Mouse (Mus musculus) naive thymus-derived CD4-positive, alpha-beta T cell, adult 5 months (primary cell): ENCODE data around the gene Spag7. TPM values are rescaled to one million over a fixed set of nuclear protein-coding genes. Genes with fewer than 3 reads are reported as not detected.

Experiments used
- polyA plus RNA-seq: library from polyadenylated mRNA; unstranded; fragments of 100-300 nt; shearing (Covaris generic); gene quantifications from one replicate; pipeline ENCODE4 v1.2.1, GENCODE M21; 2017

Spag7 gene
- 48.7 TPM for polyA plus RNA-seq

DNA sequence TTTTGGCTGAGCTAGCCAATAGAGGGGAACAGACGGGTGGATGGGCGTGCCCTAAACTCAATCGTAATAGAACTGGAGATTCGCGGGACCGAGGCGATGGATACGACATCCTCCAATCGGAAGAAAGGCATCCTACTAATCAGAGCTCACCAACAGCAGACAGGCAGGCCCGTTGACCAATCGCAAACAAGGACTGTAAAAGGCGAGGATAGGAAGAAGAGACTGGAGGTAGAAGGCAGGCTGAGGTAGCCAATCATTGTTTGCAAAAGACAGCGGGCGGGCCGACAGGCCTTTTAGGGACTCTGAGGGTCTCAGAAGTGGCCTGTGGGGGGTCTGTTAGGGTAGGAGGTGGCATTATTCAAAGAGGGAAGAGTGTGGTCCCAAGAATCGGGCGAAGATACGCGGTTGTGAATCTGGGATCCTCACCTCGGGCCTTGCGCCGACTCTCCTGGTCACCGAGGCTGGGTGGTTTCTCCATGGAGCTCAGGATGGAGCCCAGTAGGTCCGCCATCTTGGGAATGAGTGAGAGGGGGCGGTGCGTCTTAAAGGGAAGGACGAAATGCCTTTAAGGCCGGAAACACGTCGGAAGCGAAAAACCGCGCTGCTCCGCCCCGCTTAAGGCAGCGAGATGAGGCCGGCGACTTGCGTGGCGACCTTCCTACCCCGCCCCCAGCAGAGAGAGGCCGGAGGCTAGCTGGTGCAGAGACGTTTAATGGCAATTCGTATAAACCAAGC is at the start of gene Spag7:
Spag7 (minus strand) TSS at position 646 of the 735 bp plus-strand sequence.

DNA sequence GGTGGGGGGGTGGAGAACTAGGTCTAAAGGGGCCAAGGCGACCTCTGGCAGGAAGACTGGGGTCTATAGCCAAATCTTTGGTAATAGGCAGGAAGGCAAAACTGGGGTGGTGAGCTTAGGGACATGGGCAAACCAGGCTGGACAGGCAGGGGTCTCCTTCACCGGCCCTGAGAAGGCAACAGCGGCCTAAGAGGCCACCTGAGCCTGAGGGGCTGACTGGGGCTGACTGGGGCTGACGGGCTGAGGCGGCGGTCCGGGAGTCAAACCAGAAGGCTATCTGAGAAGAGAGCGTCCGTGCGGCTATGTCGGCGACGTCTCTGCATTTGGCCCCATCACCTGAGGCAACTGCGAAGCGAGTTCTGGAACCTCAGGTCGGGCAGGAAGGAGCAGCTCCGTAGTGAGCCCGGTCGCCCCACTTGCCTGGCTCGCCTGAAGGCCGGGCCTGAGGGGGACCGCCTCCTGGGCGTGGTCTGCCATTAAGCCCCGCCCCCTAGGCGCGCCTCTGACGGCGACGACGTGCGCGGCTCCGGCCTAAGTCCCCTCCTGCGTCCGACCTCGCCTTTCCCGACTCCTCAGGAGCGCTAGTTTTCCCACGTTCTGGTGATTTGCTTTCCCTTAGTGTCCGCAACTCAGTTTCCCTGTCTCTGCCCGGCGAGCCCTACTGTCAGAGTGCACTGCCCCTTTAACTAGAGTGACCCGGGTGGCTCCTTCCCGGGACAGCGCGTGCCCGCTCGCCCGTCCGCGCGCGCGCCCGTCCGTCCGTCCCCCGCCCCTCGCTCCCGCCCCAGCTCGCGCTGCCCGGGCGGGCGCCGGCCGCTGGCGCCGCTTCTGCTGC is 30.7 kb upstream of the Spag7 start, which contains the start of the genes Inca1 and Kif1c:
Inca1 (minus strand) TSS at position 434 of the 835 bp plus-strand sequence.
Kif1c (plus strand) TSS at position 827 of the 835 bp plus-strand sequence.

DNA sequence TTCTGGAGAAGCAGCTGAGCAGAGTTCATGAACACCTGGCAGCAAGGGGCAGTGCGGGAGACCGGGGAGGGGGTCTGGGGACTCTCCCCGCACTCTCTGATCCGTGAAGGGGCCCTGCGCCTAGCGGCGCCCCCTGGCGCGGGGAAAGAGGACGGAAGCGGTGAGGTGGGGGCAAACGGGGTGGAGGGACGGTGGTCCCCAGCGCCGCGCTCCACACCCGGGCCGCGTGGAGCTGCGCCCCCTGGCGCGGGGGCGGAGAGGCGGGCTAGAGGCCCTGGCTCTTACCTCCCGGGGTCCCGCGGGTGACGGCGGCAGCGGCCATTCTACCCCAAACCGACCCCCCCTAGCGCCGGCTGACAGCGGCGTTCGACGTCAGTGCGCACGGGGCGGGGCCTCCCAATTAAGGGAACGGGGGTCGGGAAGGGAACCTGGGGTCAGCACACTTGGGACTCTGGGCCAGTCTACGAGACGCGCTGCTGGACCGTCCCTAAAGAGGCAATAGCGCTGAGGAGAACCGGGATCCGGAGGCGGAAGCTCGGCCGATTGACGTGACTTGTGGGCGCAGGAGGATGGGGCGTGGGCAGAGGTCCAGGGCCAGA is 18.5 kb upstream of the Spag7 start, which contains the start of gene Camta2:
Camta2 (minus strand) TSS at position 505 of the 599 bp plus-strand sequence.

DNA sequence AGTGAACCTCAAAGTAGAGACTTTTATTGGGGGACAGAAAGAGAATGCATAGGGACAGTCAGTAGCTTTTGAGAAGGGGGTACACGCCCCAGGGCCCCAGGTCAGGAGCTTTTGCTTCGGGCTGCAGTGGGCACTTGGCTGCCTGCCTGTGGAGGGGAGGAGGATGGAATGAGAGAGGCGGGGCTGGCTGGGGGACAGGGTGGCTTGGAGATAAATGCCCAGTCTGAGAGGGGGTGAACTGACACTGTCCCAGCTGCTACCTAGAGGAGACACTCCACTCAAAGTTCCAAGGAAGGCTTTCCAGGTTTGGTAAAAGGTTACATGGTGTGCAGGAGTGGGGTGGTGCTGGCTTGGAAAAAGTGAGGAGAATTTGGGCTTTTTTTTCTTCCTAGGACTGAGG is 12.3 kb downstream of the Spag7 start, which contains the start of gene Eno3:
Eno3 (plus strand) TSS at position 239 of the 400 bp plus-strand sequence.

DNA sequence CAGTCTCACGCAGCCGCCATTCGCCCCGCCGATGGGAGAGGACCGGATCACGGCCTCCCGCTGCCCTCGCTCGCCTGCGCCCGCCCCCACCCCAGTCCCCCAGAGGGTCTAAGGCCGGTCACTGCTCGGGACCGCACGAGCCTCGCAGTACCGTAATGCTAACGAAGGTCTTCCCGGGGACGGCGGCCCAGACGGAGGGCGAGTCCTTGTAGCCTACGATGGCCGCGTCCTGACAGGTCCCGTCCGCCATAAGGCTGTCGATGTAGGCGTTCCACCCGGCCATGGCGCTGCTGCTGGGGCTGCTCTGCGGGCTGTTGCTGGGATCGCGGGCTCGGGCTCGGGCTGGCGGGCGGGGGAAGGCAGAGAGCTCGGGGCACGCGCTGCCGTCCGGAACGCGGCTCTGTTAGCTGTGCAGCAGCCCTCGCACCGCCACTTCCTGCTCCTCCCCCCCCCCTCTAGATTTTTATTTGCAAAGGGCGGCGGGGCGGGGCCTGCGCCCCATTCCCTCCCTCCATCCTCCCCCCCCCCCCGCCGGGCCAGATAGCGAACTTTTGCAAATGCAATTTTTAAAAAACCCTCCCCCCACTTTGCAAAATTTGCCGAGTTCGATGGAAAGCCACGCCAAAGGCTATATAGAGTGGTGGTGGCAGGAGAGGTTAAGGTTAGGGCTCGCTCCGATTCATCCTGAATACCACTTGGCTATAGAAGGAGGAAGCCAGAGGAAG is 14.9 kb downstream of the Spag7 start, which contains the start of gene Pfn1:
Pfn1 (minus strand) TSS at position 447 of the 725 bp plus-strand sequence.

DNA sequence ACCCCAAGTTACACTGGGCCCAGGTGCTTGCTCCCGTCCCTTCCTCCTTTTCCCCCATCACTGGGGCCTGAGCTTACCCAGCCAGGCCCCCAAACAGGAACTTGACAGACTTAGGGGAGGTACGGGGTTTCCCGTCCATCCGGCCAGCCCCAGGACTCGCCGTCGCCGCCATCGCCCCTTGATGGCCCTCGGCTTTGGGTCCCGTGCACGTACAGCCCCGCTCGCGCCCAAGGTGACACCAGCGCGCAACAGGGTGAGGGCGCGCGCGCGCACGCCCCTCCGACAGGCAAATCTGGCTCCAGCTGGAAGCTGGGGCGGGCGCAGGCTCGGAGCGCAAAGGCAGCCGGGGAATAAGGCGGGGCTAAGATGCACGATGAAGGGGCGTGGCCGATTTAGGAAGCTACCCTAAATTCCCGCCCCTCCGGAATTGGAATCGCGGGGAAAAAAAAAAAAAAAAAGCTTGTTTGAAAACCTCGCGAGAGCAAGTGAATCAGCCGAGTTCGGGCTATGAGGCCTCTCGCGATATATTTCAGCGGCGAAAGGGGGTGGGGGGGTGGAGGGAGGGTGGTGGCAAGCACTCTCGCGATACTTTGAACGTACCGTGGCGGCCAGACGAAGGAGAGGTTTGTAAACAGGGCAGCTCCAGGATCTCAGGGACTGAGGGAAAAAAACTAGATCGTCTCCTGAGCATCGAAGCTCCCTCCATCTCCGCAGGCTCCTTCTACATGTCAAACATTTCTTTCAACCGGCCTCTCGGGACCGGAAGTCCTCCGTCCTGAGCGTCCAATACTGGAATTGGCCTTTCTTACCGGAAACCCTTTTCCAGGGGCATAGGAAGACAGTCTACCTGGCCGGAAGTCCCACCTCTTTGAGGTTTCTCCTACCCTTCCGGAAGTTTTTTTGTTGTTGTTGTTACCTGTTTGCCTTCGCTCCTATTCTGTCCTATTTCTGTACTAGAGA is 22.2 kb downstream of the Spag7 start, which contains the start of the genes Rnf167 and Slc25a11:
Rnf167 (plus strand) TSS at position 545 of the 960 bp plus-strand sequence.
Slc25a11 (minus strand) TSS at position 789 of the 960 bp plus-strand sequence.

DNA sequence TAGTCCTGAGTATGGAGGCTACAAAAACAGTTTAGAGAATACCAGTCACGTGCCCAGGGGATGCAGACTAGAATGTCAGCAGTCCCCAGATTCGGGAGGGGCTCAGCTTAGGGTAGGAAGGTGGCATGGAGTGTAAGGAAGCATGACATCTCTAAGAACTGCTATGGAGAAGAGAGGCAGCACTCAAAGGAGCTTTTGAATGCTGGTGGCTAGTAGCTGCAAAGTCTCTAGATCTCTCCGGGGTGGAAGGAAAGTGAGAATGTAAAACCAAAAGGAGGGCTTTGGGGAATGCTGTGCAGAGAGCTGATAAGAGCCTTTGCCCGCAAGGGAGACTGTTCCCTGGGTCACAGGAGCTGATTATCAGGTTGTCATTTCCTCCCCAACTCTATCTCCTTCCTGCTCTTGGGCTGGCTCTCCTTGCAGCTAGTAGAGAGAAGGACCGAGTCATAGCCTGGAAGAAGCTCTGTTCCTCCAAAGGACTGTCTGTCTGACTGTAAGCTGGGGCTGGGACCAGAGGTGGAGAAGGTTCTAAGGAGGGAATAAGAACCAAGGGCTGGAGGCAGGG is 30.4 kb downstream of the Spag7 start, which contains the start of gene Gp1ba:
Gp1ba (plus strand) TSS at position 409 of the 565 bp plus-strand sequence.

DNA sequence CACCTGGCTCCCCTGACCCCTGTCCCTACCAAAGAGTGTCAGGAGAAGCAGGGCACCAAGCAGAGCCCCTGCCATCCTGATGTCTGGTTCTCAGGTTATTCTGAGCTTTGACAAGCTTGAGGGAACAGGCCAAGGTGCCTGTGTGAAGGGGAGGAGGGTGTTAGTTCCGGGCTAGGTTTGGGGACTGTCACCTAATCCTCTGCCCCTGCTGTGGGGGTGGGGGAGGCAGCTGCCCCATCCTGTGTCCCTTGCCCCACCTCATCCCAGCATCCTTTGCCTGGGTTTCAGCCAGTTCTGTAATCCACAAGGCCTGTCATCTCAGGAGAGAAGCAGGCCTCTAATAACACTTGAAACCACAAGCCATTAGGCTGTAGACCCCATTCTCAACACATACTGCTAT is 50.1 kb downstream of the Spag7 start, which contains the start of gene Chrne:
Chrne (minus strand) TSS at position 116 of the 400 bp plus-strand sequence.

DNA sequence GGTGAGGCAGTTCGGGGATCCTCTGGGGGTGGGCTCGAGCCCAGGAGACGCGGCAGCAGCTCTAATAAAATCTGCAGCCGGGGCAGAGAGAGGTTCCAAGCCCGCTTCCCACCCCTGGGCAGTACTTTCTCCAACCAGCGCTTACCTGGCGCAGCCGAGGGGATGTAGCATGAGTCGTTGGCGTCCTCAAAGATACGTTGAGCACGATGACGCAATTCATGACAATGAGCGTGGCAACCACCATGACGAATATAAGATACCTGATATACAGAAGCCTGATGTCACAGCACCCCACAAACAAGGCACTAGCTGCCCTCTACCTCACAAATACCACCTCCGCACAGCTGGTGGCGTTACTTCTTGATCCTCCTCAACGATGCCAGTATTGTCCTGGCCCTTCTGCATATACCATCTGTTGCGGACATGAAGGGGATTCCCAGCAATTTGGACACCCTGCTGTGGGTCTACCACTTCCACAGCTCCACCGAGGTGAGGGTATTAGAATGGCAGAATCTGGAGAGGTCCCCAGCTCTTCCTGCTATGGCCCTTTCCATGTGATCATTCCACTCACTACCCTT is 53.6 kb downstream of the Spag7 start, which contains the start of gene 4930544D05Rik:
4930544D05Rik (plus strand) TSS at position 333 of the 578 bp plus-strand sequence.

Other genes starting within 250 kb of the Spag7 start
- gene Arrb2, start 236.8 kb downstream of the Spag7 start, polyA plus RNA-seq = 229 TPM
- 64.7 TPM for gene Med11, start 217.5 kb downstream of the Spag7 start, polyA plus RNA-seq
- gene Zmynd15, start 210.0 kb downstream of the Spag7 start, polyA plus RNA-seq = not detected
- gene Cxcl16, start 209.4 kb downstream of the Spag7 start, polyA plus RNA-seq = 0.67 TPM
- 0.55 TPM for gene Tm4sf5, start 164.2 kb downstream of the Spag7 start, polyA plus RNA-seq
- not detected for gene Vmo1, start 154.8 kb downstream of the Spag7 start, polyA plus RNA-seq
- not detected for gene Gltpd2, start 150.2 kb downstream of the Spag7 start, polyA plus RNA-seq
- gene Psmb6, start 144.0 kb downstream of the Spag7 start, polyA plus RNA-seq = 298 TPM
- not detected for gene Gm40193, start 136.5 kb downstream of the Spag7 start, polyA plus RNA-seq
- 2.3 TPM for gene Pld2, start 129.4 kb downstream of the Spag7 start, polyA plus RNA-seq
- gene Mink1, start 106.5 kb downstream of the Spag7 start, polyA plus RNA-seq = 22.2 TPM
- gene 4930544D05Rik, start 53.6 kb downstream of the Spag7 start, polyA plus RNA-seq = not detected
- 8.1 TPM for gene Chrne, start 50.2 kb downstream of the Spag7 start, polyA plus RNA-seq
- not detected for gene Gp1ba, start 30.3 kb downstream of the Spag7 start, polyA plus RNA-seq
- 507 TPM for gene Rnf167, start 22.2 kb downstream of the Spag7 start, polyA plus RNA-seq
- 68.9 TPM for gene Slc25a11, start 21.9 kb downstream of the Spag7 start, polyA plus RNA-seq
- gene Pfn1, start 14.8 kb downstream of the Spag7 start, polyA plus RNA-seq = 2,460 TPM
- 16.3 TPM for gene Eno3, start 12.2 kb downstream of the Spag7 start, polyA plus RNA-seq
- gene Camta2, start 18.7 kb upstream of the Spag7 start, polyA plus RNA-seq = 34.9 TPM
- gene Inca1, start 30.7 kb upstream of the Spag7 start, polyA plus RNA-seq = 0.65 TPM
- gene Kif1c, start 31.1 kb upstream of the Spag7 start, polyA plus RNA-seq = 1.3 TPM
- 2.2 TPM for gene Zfp3, start 94.8 kb upstream of the Spag7 start, polyA plus RNA-seq
- not detected for gene Scimp, start 143.2 kb upstream of the Spag7 start, polyA plus RNA-seq
- gene Rabep1, start 175.4 kb upstream of the Spag7 start, polyA plus RNA-seq = 72.3 TPM